Mouse (Mus musculus) retina, embryonic 14.5 days (tissue): ENCODE measurements around the gene Tmem141.

Experiments
- DNase-seq: peaks from one replicate; pipeline ENCODE4 v3.0.0-alpha.2; 2015; ENCODE audit warnings: low spot score

The Tmem141 gene

GRCm38 (mm10) chr2:25577951-25578795, 43.6 kb downstream of the Tmem141 start:
- peak; percentile 55 for DNase-seq

GRCm38 (mm10) chr2:25576965-25577891, 44.6 kb downstream of the Tmem141 start:
- DNase-seq: no peak

- DNase-seq: no peak
These were observed 45.6 kb downstream of the Tmem141 start for GRCm38 (mm10) chr2:25576028-25576850.

- DNase-seq: peak; percentile 27
These were observed 46.3 kb downstream of the Tmem141 start for GRCm38 (mm10) chr2:25575432-25576027.

GRCm38 (mm10) chr2:25574579-25575431, 47.0 kb downstream of the Tmem141 start, which contains the start of the genes Mamdc4 and Phpt1:
Gene Mamdc4, minus strand, starts transcription at chr2:25574845.
Gene Phpt1, minus strand, starts transcription at chr2:25575224.
- DNase-seq: peak; percentile 98

GRCm38 (mm10) chr2:25574136-25574535, 47.7 kb downstream of the Tmem141 start:
- no peak for DNase-seq

GRCm38 (mm10) chr2:25573068-25573467, 48.7 kb downstream of the Tmem141 start:
- no peak for DNase-seq

- DNase-seq: no peak
These were observed 50.6 kb downstream of the Tmem141 start for GRCm38 (mm10) chr2:25571221-25571620.
